Mouse (Mus musculus) liver, embryonic 16.5 days (tissue): Measurements from ENCODE around the gene Ints1. TPM values are rescaled to one million over a fixed set of nuclear protein-coding genes. Genes with fewer than 3 reads are reported as not detected.

ENCODE experiments used
- ATAC-seq: fragments of 200-750 bp; cut with Nextera tagmentation; 2 replicates; pipeline ENCODE4 v1.8.0; 2017; ENCODE audit warnings: low read depth, mild to moderate bottlenecking, moderate number of reproducible peaks, moderate library complexity
- H3K27ac ChIP-seq: fragments of 300-500 bp; sonication (generic); 2 replicates; pipeline ENCODE4 v1.5.1; 2014; ENCODE audit warnings: mild to moderate bottlenecking, low read length
- H3K27me3 ChIP-seq: fragments of 300-500 bp; sonication (generic); 2 replicates; pipeline ENCODE4 v1.6.1; 2014; ENCODE audit warnings: low read depth, low read length, mixed read lengths; ENCODE audit not compliant: control insufficient read depth, insufficient read depth
- H3K36me3 ChIP-seq: fragments of 300-500 bp; sonication (generic); 2 replicates; pipeline ENCODE4 v1.6.1; 2014; ENCODE audit warnings: mild to moderate bottlenecking; ENCODE audit not compliant: control insufficient read depth, insufficient read depth
- H3K4me1 ChIP-seq: fragments of 300-500 bp; sonication (generic); 2 replicates; pipeline ENCODE4 v1.6.1; 2014; ENCODE audit warnings: low read depth, low read length, mixed read lengths; ENCODE audit not compliant: control insufficient read depth
- H3K4me2 ChIP-seq: fragments of 300-500 bp; sonication (generic); 2 replicates; pipeline ENCODE4 v1.6.1; 2014; ENCODE audit warnings: low read depth, low read length, mixed read lengths
- H3K4me3 ChIP-seq: fragments of 300-500 bp; sonication (generic); 2 replicates; pipeline ENCODE4 v1.5.1; 2014; ENCODE audit warnings: low read depth, mild to moderate bottlenecking, low read length
- H3K9ac ChIP-seq: fragments of 300-500 bp; sonication (generic); 2 replicates; pipeline ENCODE4 v1.6.1; 2014; ENCODE audit warnings: low read depth, low read length
- H3K9me3 ChIP-seq: fragments of 300-500 bp; sonication (generic); replicated peaks from 2 replicates; pipeline ENCODE4 v1.6.1; 2016; ENCODE audit warnings: low read length; ENCODE audit not compliant: control insufficient read depth
- WGBS: fragments of 180-500 bp; shearing (Covaris S2); extraction: QIAGEN DNeasy Blood & Tissue Kit; methylation state at CpG from one replicate; pipeline ENCODE4 v1.1.7; 2014; ENCODE audit not compliant: insufficient replicate concordance; 5-methylcytosine and 5-hydroxymethylcytosine counted together
- polyA plus RNA-seq: library from polyadenylated mRNA; unstranded; fragments of >200 nt; fragmentation: Nextera tagmentation; extraction: Ambion mirVana; gene quantifications from 2 replicates; pipeline ENCODE4 v1.2.1, GENCODE M21; 2015

Ints1 gene
- polyA plus RNA-seq, 1 experiment from 2014 or later: 11.2 TPM

GRCm38 (mm10) chr5:139735677-139736503 is 39.6 kb downstream of the Ints1 start, which contains the start of gene Micall2:
Gene Micall2 (minus strand): TSS chr5:139736336.
- Histone ChIP-seq H3K4me1 (peaks cover 81% of the 10 kb centered on the region), H3K4me2 (peak within 1 kb of the TSS; percentile 97), H3K9me3 (no peaks in the 10 kb centered on the region), H3K4me3 (peak within 1 kb of the TSS; percentile 68), H3K9ac (peak within 1 kb of the TSS; percentile 71), H3K36me3 (no peaks in the 10 kb centered on the region), H3K27ac (peak within 1 kb of the TSS; percentile 97), H3K27me3 (no peaks in the 10 kb centered on the region)
- 2% methylated on average over 49 of the region's 50 CpGs for WGBS
- ATAC-seq: peak; percentile 82

- H3K27ac ChIP-seq: peak overlapping the region; percentile 94
- 12% methylated on average over 7 of the region's 7 CpGs for WGBS
- peaks cover 86% of the 10 kb centered on the region for H3K4me1 ChIP-seq
- H3K4me3 ChIP-seq: peak overlapping the region; percentile 68
- no peak for ATAC-seq
- H3K27me3 ChIP-seq: no peaks in the 10 kb centered on the region
- H3K4me2 ChIP-seq: peak overlapping the region; percentile 97
- H3K9ac ChIP-seq: peak overlapping the region; percentile 71
- no peaks in the 10 kb centered on the region for H3K36me3 ChIP-seq
- no peaks in the 10 kb centered on the region for H3K9me3 ChIP-seq
Measured at GRCm38 (mm10) chr5:139734746-139735145, 40.7 kb downstream of the Ints1 start.

DNA sequence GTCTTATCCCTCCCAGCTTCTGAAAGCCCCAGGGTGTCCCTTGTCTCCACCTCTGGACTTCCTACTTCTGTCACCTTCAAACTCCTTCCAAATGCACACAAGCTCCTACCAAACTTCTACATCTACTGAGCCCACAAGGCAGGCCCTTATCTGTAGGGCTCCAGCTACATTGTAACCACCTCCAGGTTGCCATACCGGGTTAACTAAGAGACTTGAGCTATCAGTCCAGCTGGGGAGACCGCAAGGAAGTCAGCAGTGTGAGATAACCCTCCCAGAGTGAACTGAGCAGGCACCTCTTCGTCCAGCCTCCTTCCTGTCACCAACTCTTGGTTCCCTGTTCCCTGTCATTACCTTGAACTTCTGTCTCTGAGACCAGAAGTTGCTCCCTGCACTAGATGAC is 41.5 kb downstream of the Ints1 start:
- peak; percentile 64 for ATAC-seq
- H3K4me2 ChIP-seq: peak overlapping the region; percentile 97

DNA sequence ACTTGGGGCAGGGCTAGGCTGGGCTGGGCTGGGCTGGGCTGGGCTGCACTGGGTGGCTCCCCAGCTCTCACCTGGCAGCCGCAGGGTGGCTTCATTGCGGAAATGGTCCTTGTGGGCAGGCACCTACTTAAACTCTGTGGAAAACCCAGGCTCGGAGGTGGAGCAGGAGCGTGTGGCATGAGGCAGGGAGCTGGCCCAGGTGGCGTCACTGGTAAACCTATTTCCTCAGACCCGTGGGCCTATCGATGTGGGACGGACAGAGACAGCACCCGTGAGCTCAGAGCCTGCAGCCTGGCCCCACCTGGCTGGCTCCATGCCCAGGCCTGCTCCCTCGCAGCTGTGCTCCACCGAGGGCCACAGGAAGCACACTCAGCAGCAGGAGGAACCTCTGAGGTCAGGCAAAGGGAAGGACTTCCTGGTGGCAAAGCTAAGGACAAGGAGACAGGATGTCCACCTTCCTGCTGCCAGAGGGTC is 42.8 kb downstream of the Ints1 start:
- Histone ChIP-seq H3K9me3 (no peaks in the 10 kb centered on the region), H3K36me3 (no peaks in the 10 kb centered on the region), H3K4me3 (peak overlapping the region; percentile 68), H3K4me2 (peak overlapping the region; percentile 97), H3K9ac (peak overlapping the region; percentile 71), H3K27me3 (no peaks in the 10 kb centered on the region), H3K4me1 (peaks cover 66% of the 10 kb centered on the region), H3K27ac (peak overlapping the region; percentile 94)
- 18% methylated on average over 11 of the region's 11 CpGs for WGBS
- ATAC-seq: no peak

More for the DNA sequence above, 41.5 kb downstream of the Ints1 start:
- Histone ChIP-seq H3K27ac (peak overlapping the region; percentile 94), H3K27me3 (no peaks in the 10 kb centered on the region), H3K4me1 (peaks cover 79% of the 10 kb centered on the region), H3K9me3 (no peaks in the 10 kb centered on the region), H3K9ac (peak overlapping the region; percentile 71), H3K4me3 (peak overlapping the region; percentile 68), H3K36me3 (no peaks in the 10 kb centered on the region)
- 20% methylated on average over 3 of the region's 3 CpGs for WGBS

- no peaks in the 10 kb centered on the region for H3K27me3 ChIP-seq
- no peak overlapping the region for H3K4me3 ChIP-seq
- no peak for ATAC-seq
- peak overlapping the region; percentile 30 for H3K27ac ChIP-seq
- no peak overlapping the region for H3K9ac ChIP-seq
- no peak overlapping the region for H3K4me2 ChIP-seq
- H3K4me1 ChIP-seq: peaks cover 58% of the 10 kb centered on the region
- no peaks in the 10 kb centered on the region for H3K36me3 ChIP-seq
- no peaks in the 10 kb centered on the region for H3K9me3 ChIP-seq
- 76% methylated on average over 8 of the region's 8 CpGs for WGBS
Measured at GRCm38 (mm10) chr5:139730712-139731486, 44.6 kb downstream of the Ints1 start.

- H3K4me1 ChIP-seq: peaks cover 39% of the 10 kb centered on the region
- no peak overlapping the region for H3K27ac ChIP-seq
- H3K27me3 ChIP-seq: no peaks in the 10 kb centered on the region
- no peak overlapping the region for H3K4me3 ChIP-seq
- WGBS: 42% methylated on average over 11 of the region's 11 CpGs
- no peak overlapping the region for H3K9ac ChIP-seq
- ATAC-seq: no peak
- no peaks in the 10 kb centered on the region for H3K9me3 ChIP-seq
- H3K36me3 ChIP-seq: no peaks in the 10 kb centered on the region
- no peak overlapping the region for H3K4me2 ChIP-seq
Measured at GRCm38 (mm10) chr5:139727261-139727660, 48.2 kb downstream of the Ints1 start.

- Histone ChIP-seq H3K4me1 (peaks cover 31% of the 10 kb centered on the region), H3K9me3 (no peaks in the 10 kb centered on the region), H3K27me3 (no peaks in the 10 kb centered on the region), H3K4me3 (no peak overlapping the region), H3K9ac (no peak overlapping the region), H3K4me2 (no peak overlapping the region), H3K27ac (no peak overlapping the region), H3K36me3 (peaks cover 3% of the 10 kb centered on the region; the same call in 1 of the 2 replicates)
- 67% methylated on average over 3 of the region's 3 CpGs for whole genome bisulfite sequencing
- ATAC-seq: no peak
Measured at GRCm38 (mm10) chr5:139726186-139726585, 49.3 kb downstream of the Ints1 start.

GRCm38 (mm10) chr5:139724336-139725116 is 50.9 kb downstream of the Ints1 start:
- Histone ChIP-seq H3K36me3 (peaks cover 3% of the 10 kb centered on the region; the same call in 1 of the 2 replicates), H3K4me1 (peaks cover 20% of the 10 kb centered on the region), H3K4me3 (no peak overlapping the region), H3K27me3 (no peaks in the 10 kb centered on the region), H3K27ac (no peak overlapping the region), H3K9ac (no peak overlapping the region), H3K9me3 (no peaks in the 10 kb centered on the region), H3K4me2 (no peak overlapping the region)
- WGBS: 78% methylated on average over 10 of the region's 10 CpGs
- ATAC-seq: no peak
